Comparison of ENCODE assay signal across 20 mouse cellular contexts in genomic region chr11:48488308-48488707, GRCm38 (mm10).
A peak's percentile ranks its signal among the peaks of the same experiment; 100 is the strongest.
DNase-seq lines count a peak whose midpoint lies in the region; ATAC-seq and TF ChIP-seq lines count a peak whose summit lies in the region.
"Had no signal": no experiment of that assay in that cellular context is flagged by ENCODE, and none has a peak within 500 bp of the region (broad histone marks: within the 10 kb centered on the region; RNA-seq: fewer than 3 reads in every experiment).

No protein-coding gene starts in this region.

- no peak overlapping the region for H3K4me3 ChIP-seq in kidney, postnatal 0 days (replicated peaks; ENCODE audit: low read depth, low read length)
- no peak overlapping the region for H3K4me3 ChIP-seq in lung, embryonic 14.5 days (ENCODE audit: low read depth, low read length)
- no peak overlapping the region for H3K4me3 ChIP-seq in midbrain, embryonic 11.5 days (ENCODE audit: low read depth, low read length)
- H3K4me3 ChIP-seq in midbrain, postnatal 0 days (ENCODE audit: low read depth, low read length) = no peak overlapping the region

- no peak overlapping the region for H3K27ac ChIP-seq in kidney, postnatal 0 days
- no peak overlapping the region for H3K27ac ChIP-seq in lung, embryonic 14.5 days (ENCODE audit: low read depth)
- H3K27ac ChIP-seq in midbrain, embryonic 11.5 days (ENCODE audit: low read depth, low read length) = no peak overlapping the region
- H3K27ac ChIP-seq in midbrain, postnatal 0 days (ENCODE audit: low read depth, low read length) = no peak overlapping the region

- H3K9ac ChIP-seq in kidney, postnatal 0 days (ENCODE audit: low read depth, low read length) = no peak overlapping the region
- no peak overlapping the region for H3K9ac ChIP-seq in lung, embryonic 14.5 days
- no peak overlapping the region for H3K9ac ChIP-seq in midbrain, embryonic 11.5 days (ENCODE audit: low read length)
- no peak overlapping the region for H3K9ac ChIP-seq in midbrain, postnatal 0 days (replicated peaks; ENCODE audit: low read length, poor library complexity, severe bottlenecking)

- no peaks in the 10 kb centered on the region for H3K4me1 ChIP-seq in kidney, postnatal 0 days (replicated peaks; ENCODE audit: insufficient read depth, low read length)
- no peaks in the 10 kb centered on the region for H3K4me1 ChIP-seq in lung, embryonic 14.5 days (ENCODE audit: insufficient read depth)
- H3K4me1 ChIP-seq in midbrain, embryonic 11.5 days (ENCODE audit: control insufficient read depth, insufficient read depth, low read length) = no peaks in the 10 kb centered on the region
- H3K4me1 ChIP-seq in midbrain, postnatal 0 days (ENCODE audit: insufficient read depth, low read length) = no peaks in the 10 kb centered on the region

- 29% methylated on average over 1 of the region's 1 CpGs for WGBS in kidney, postnatal 0 days
- 32% methylated on average over 1 of the region's 1 CpGs for WGBS in lung, embryonic 14.5 days
- 61% methylated on average over 1 of the region's 1 CpGs for WGBS in midbrain, embryonic 11.5 days
- 79% methylated on average over 1 of the region's 1 CpGs for WGBS in midbrain, postnatal 0 days

- no peaks in the 10 kb centered on the region for H3K27me3 ChIP-seq in kidney, postnatal 0 days (ENCODE audit: insufficient read depth, low read length)
- no peaks in the 10 kb centered on the region for H3K27me3 ChIP-seq in lung, embryonic 14.5 days (ENCODE audit: insufficient read depth, low read length)
- H3K27me3 ChIP-seq in midbrain, embryonic 11.5 days (ENCODE audit: control insufficient read depth, insufficient read depth, low read length) = no peaks in the 10 kb centered on the region
- H3K27me3 ChIP-seq in midbrain, postnatal 0 days (ENCODE audit: insufficient read depth, low read length) = no peaks in the 10 kb centered on the region
- H3K27me3 ChIP-seq: Patski had no signal

- H3K36me3 ChIP-seq in kidney, postnatal 0 days (ENCODE audit: insufficient read depth, low read length) = no peaks in the 10 kb centered on the region
- H3K36me3 ChIP-seq in lung, embryonic 14.5 days (ENCODE audit: insufficient read depth) = no peaks in the 10 kb centered on the region
- no peaks in the 10 kb centered on the region for H3K36me3 ChIP-seq in midbrain, embryonic 11.5 days (ENCODE audit: control insufficient read depth, insufficient read depth, low read length)
- no peaks in the 10 kb centered on the region for H3K36me3 ChIP-seq in midbrain, postnatal 0 days (ENCODE audit: insufficient read depth, low read length)
- H3K36me3 ChIP-seq: G1E had no signal

- no peak for TF ChIP-seq CTCF in kidney, postnatal 0 days (IDR thresholded peaks at IDR 0.05; ENCODE audit: low read depth)
- TF ChIP-seq CTCF in lung, embryonic 14.5 days (IDR thresholded peaks at IDR 0.05; ENCODE audit: low read depth) = no peak
- no peak for TF ChIP-seq CTCF in midbrain, postnatal 0 days (IDR thresholded peaks at IDR 0.05)

- no peaks in the 10 kb centered on the region for H3K9me3 ChIP-seq in kidney, postnatal 0 days (replicated peaks; ENCODE audit: low read length)
- H3K9me3 ChIP-seq in lung, embryonic 14.5 days (ENCODE audit: low read depth, low read length) = no peaks in the 10 kb centered on the region
- H3K9me3 ChIP-seq in midbrain, embryonic 11.5 days (ENCODE audit: control insufficient read depth, low read length) = no peaks in the 10 kb centered on the region
- no peaks in the 10 kb centered on the region for H3K9me3 ChIP-seq in midbrain, postnatal 0 days (ENCODE audit: low read length)
- H3K9me3 ChIP-seq: G1E had no signal

- peak; percentile 52 for DNase-seq in kidney, postnatal 0 days (ENCODE audit: low spot score)
- no peak for DNase-seq in kidney, postnatal 25 days
- peak; percentile 57 for DNase-seq in lung, embryonic 14.5 days
- no peak for DNase-seq in lung, postnatal 25 days (ENCODE audit: low spot score)
- peak; percentile 51 for DNase-seq in midbrain, embryonic 11.5 days (ENCODE audit: low spot score, missing footprints)
- DNase-seq in midbrain, postnatal 0 days (ENCODE audit: low spot score) = no peak
- DNase-seq: adrenal gland, adult 2 months; adrenal gland, adult 8-10 months; adrenal gland, postnatal 10 days; adrenal gland, postnatal 14 days; adrenal gland, postnatal 25 days; adrenal gland, postnatal 36 days; B cell, adult 2 months; cerebellum, adult 11 months; cerebellum, adult 11-12 months; cerebellum, adult 18-20 months had no signal

- no peak for ATAC-seq in kidney, postnatal 0 days (replicated peaks; ENCODE audit: low FRiP score, low read depth)
- no peak for ATAC-seq in lung, embryonic 14.5 days (ENCODE audit: insufficient read depth)
- ATAC-seq in midbrain, embryonic 11.5 days (ENCODE audit: low FRiP score) = no peak
- no peak for ATAC-seq in midbrain, postnatal 0 days (ENCODE audit: low FRiP score)
- ATAC-seq: activated CD4-positive, CD25-positive, alpha-beta regulatory T cell, adult 4 months; CD4-positive, CD25-positive, alpha-beta regulatory T cell, adult 4 months; Patski had no signal

- no peak overlapping the region for H3K4me2 ChIP-seq in kidney, postnatal 0 days (ENCODE audit: low read length)
- H3K4me2 ChIP-seq in lung, embryonic 14.5 days = no peak overlapping the region
- H3K4me2 ChIP-seq in midbrain, embryonic 11.5 days = no peak overlapping the region
- H3K4me2 ChIP-seq in midbrain, postnatal 0 days (ENCODE audit: low read depth, low read length, poor library complexity, severe bottlenecking) = no peak overlapping the region

Comparison
In these comparisons a context has a peak if more than half of its experiments do, and no peak if none do; other contexts are left out.
1. DNase-seq: peak in kidney, postnatal 0 days (single experiment), lung, embryonic 14.5 days (single experiment) and midbrain, embryonic 11.5 days (single experiment); none in kidney, postnatal 25 days (0 of 2), lung, postnatal 25 days (single experiment) and midbrain, postnatal 0 days (single experiment).